Mouse (Mus musculus): ENCODE results near the gene Akt1. TPM values are rescaled to one million over a fixed set of nuclear protein-coding genes. Genes with fewer than 3 reads are reported as not detected.

Akt1 gene
- total and polyA plus RNA-seq, 3 experiments = 66.6 to 144 (median 74.4) TPM

- no peak for TF ChIP-seq ZC3H11A (IDR thresholded peaks at IDR 0.05; ENCODE audit: low read depth, low read length)
These were observed 18.8 kb upstream of the Akt1 start (continued) for GRCm38 (mm10) chr12:112693185-112694126.

DNA sequence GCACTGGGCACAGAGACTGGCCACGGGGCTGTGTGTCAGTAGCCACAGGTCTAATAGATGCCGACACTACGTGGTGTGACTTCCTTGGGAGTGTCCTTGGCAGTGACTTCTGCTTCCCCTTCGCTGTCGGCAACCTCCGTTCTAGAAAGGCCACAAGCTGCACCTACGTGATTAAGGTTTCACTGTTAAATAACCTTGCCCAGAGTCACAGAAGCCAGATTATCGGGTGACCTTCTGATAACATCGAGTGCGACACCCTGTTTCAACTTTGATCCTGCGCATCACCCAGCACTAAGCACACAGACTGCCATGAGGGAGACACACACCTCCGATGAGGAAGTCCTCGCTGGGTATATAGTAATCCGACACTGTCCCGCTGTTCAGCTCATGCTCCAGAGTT, 13.8 kb upstream of the Akt1 start:
- H3K27me3 ChIP-seq (replicated peaks) = peaks cover 15% of the 10 kb centered on the region
- no peaks in the 10 kb centered on the region for H3K79me2 ChIP-seq (replicated peaks; ENCODE audit: control insufficient read depth, extremely low read depth, insufficient read depth, poor library complexity, severe bottlenecking)
- DNase-seq (ENCODE audit: extremely low read depth) = no peak
- peaks cover 5 to 25% of the 10 kb centered on the region in 2 experiments for H3K4me1 ChIP-seq (ENCODE audit: control insufficient read depth in 1 of 2, insufficient read depth in 2 of 2)
- no peak for TF ChIP-seq KAT2A (IDR thresholded peaks at IDR 0.05; ENCODE audit: insufficient replicate concordance, low read length)
- dilution Hi-C loops (cut with MboI; ENCODE audit: extremely low pct_ligation_motif_present, extremely low pct_unique_long_range_greater_than_20kb, low sequenced_read_pairs) = no loop called here
- peaks cover 0 to 29% of the 10 kb centered on the region in 2 experiments for H3K36me3 ChIP-seq (replicated peaks in 1 of 2; ENCODE audit: control insufficient read depth in 1 of 2, insufficient read depth in 1 of 2, low read length in 1 of 2)
- H3K4me2 ChIP-seq (ENCODE audit: insufficient read depth, low read depth, poor library complexity, severe bottlenecking) = no peak overlapping the region
- H3K9ac ChIP-seq (ENCODE audit: insufficient read depth, low read depth) = no peak overlapping the region
- no peak overlapping the region for H3K4me3 ChIP-seq (replicated peaks in 1 of 3; ENCODE audit: low read depth in 2 of 3, low read length in 2 of 3, poor library complexity in 1 of 3)
- no peaks in the 10 kb centered on the region for H3K9me3 ChIP-seq (replicated peaks; ENCODE audit: low read length)
- in situ Hi-C loops (cut with MboI; ENCODE audit: low pct_ligation_motif_present, low pct_unique_long_range_greater_than_20kb, low sequenced_read_pairs) = no loop called here
- H3K27ac ChIP-seq (ENCODE audit: insufficient read depth, low read depth) = no peak overlapping the region

GRCm38 (mm10) chr12:112683351-112683750, 8.7 kb upstream of the Akt1 start:
- in situ Hi-C loops (cut with MboI; ENCODE audit: low pct_ligation_motif_present, low pct_unique_long_range_greater_than_20kb, low sequenced_read_pairs) = no loop called here
- Histone ChIP-seq H3K4me2 (ENCODE audit: insufficient read depth, low read depth, poor library complexity, severe bottlenecking) (no peak overlapping the region), H3K27me3 (replicated peaks) (peaks cover 65% of the 10 kb centered on the region), H3K27ac (ENCODE audit: insufficient read depth, low read depth) (no peak overlapping the region), H3K9me3 (replicated peaks; ENCODE audit: low read length) (peaks cover 3% of the 10 kb centered on the region), H3K9ac (ENCODE audit: insufficient read depth, low read depth) (no peak overlapping the region), H3K79me2 (replicated peaks; ENCODE audit: control insufficient read depth, extremely low read depth, insufficient read depth, poor library complexity, severe bottlenecking) (no peaks in the 10 kb centered on the region), H3K4me3 (replicated peaks in 1 of 3; ENCODE audit: low read depth in 2 of 3, low read length in 2 of 3, poor library complexity in 1 of 3) (no peak overlapping the region), H3K4me1 (ENCODE audit: control insufficient read depth in 1 of 2, insufficient read depth in 2 of 2) (peaks cover 8 to 10% of the 10 kb centered on the region in 2 experiments), H3K36me3 (replicated peaks in 1 of 2; ENCODE audit: control insufficient read depth in 1 of 2, insufficient read depth in 1 of 2, low read length in 1 of 2) (peaks cover 0 to 1% of the 10 kb centered on the region in 2 experiments)
- no peak for DNase-seq (ENCODE audit: extremely low read depth)
- dilution Hi-C loops (cut with MboI; ENCODE audit: extremely low pct_ligation_motif_present, extremely low pct_unique_long_range_greater_than_20kb, low sequenced_read_pairs) = no loop called here
- TF ChIP-seq CHD2 (IDR thresholded peaks at IDR 0.05; ENCODE audit: low read length) = no peak
- TF ChIP-seq TBP (conservative IDR thresholded peaks at IDR 0.05; ENCODE audit: low read depth, low read length) = no peak
- no peak for TF ChIP-seq MEF2A (IDR thresholded peaks at IDR 0.05; ENCODE audit: borderline replicate concordance, low read depth, low read length)
- TF ChIP-seq POLR2A (IDR thresholded peaks at IDR 0.05; ENCODE audit: low read depth, low read length) = no peak
- no peak for TF ChIP-seq HCFC1 (IDR thresholded peaks at IDR 0.05; ENCODE audit: low read depth, low read length)
- no peak for TF ChIP-seq KAT2A (IDR thresholded peaks at IDR 0.05; ENCODE audit: insufficient replicate concordance, low read length)
- TF ChIP-seq MXI1 (IDR thresholded peaks at IDR 0.05; ENCODE audit: low read depth, low read length) = no peak
- TF ChIP-seq RCOR1 (conservative IDR thresholded peaks at IDR 0.05; ENCODE audit: low read depth, low read length) = no peak
- TF ChIP-seq SMC3 (IDR thresholded peaks at IDR 0.05; ENCODE audit: low read depth, low read length) = no peak

Data from CH12.LX (cell line).